Mouse (Mus musculus) stomach, postnatal 0 days (tissue): ENCODE measurements around the gene 6820408C15Rik.

Experiments used
- CTCF ChIP-seq: IDR thresholded peaks from 2 replicates; pipeline ENCODE4 v1.5.1; 2016; ENCODE audit warnings: antibody characterized with exemption, low read depth, mild to moderate bottlenecking, moderate library complexity
- EP300 ChIP-seq: optimal IDR thresholded peaks from 2 replicates; pipeline ENCODE3; 2016; ENCODE audit warnings: antibody characterized with exemption

GRCm38 (mm10) chr2:152459241-152459640, 43.9 kb downstream of the 6820408C15Rik start:
- TF ChIP-seq CTCF (no peak), EP300 (no peak)
